Mouse (Mus musculus) embryo, embryonic 9.5 days (tissue): Measurements from ENCODE around the gene Dguok.
A peak's percentile ranks its signal among the peaks of the same experiment; 100 is the strongest.

Source experiments
- DNase-seq: peaks from one replicate; pipeline ENCODE4 v3.0.0-alpha.2; 2017; ENCODE audit errors: extremely low spot score

The Dguok gene

DNA sequence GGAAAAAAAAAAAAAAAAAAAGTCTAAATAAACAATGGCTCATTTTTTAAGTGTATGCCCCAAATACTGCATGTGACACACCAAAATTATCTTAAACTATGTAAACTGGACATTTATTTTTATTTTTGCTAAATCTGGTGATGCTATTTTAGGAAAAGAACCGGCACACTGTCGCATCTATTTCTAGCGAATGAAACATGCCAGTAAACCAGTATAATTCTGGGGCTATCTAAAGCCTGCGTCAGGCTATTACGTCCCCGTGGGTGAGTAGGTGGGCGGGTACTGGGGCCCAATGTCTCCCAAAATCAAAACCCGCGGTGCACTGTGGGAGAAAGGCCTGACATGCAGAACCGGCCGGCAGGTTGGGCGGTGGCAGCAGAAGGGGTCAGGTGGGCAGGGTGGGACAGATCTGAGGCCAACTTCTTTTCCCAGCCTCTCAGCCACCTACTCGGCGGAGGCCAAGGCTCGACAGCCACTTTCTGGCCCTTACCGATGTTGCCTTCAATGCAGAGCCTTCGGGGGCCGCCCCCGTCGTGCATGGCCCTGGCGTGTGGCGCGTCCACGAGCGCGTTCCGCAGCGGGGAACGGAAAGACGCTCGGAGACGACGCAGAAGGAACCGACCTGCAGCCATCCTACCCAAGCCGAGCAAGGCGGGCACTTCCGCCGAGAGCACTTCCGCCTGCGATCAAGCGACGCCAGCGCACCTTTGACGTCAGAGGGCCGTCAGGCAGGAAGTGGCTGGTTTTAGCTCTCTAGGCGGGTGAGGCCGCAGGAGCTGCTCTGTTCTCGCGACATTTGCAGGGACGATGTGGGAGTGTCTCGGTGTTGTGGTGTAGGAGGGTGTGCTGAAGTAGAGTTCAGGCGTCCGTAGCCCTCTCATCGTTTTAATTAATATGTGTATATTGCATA, at the start of gene Dguok:
Gene Dguok (minus strand): TSS at position 712 of the 910 bp plus-strand sequence.
- DNase-seq = peak; percentile 96

DNA sequence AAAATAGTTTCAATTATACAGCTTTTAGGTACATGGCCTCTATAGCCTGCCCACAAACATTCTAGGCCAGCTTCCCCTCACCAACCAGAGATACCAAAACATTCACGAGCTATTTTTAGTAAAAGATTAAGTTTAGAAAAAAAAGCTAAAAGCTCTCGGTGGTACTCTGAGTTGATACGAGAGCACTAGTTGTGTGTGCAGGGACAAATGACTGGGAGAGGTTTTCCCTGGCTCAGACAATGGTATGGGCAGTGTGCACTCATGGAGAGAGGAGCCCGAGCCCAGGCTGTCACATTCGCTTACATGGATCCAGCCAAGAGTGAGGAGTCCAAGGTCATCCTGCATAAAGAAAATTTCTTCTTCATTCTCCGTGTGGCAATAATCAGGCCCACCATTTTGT, 49.2 kb upstream of the Dguok start:
- no peak for DNase-seq

DNA sequence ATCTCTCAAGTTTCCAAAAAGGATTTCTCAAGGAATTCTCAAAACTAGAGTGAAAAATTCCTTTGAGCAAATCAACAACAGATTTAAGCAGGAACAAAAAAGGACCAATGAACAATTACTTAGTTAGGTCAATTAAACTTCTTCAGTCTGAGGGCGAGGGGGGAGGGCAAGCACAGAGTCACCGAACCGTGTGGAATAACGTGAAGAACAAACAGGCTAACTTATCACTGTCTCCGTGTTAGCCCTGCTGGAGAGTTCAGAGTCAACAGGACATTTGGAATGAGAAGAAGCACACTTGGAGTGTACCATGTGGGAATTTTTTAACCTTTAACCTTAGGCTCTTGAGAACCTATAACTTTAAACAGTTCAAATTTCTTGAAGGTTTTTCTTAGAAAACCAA, 41.6 kb upstream of the Dguok start:
- DNase-seq = no peak

DNA sequence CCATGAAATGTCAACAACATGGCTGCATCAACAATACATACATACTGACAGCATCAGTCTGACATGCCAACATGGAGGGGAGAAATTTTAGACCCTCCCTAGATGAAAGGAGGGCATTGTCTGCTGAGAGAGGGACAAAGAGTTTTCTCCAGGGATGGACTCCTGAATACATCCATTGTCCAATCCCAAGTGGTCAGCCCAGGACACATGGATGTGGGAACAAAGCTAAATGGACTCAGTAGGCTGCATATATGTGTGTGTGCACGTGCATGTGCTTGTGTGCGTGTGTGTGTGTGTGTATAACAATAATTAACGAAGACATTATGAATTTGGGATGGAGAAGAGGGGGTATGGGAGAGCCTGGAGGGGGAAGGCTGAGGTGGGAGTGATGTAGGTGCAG, 39.0 kb upstream of the Dguok start:
- no peak for DNase-seq

DNA sequence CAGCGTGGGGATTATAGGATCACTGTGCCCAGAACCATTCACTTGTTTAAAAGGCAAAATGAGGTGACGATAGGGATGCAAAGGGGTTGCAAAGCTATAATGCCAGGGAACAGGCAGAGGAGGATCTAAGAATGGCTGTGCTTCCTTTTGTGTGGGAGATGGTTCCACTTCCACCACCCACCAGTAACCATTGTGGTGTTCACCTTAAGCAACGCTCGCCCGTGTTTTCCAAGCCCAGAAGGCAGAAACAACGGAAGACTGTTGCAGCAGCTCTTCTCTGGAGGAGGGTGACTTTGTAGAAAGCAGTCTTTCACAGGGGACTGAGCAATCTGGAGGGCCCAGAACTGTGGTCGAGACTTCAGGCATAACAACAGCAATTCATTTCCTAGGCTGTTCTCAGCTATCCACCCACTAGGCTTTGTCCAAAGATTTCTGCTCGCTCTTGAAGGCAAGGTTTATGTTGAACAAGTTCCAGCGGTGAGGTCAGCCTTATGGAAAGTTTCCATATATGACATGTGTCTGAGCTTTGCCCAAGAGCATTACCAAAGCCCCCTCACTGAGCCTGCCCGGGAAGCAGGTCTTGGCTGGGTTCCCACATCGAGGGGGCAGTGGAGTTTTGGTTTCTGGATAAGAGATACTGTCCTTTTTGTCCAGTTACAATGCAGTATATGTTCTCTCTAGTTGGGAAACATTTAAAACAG, 35.1 kb upstream of the Dguok start:
- no peak for DNase-seq

DNA sequence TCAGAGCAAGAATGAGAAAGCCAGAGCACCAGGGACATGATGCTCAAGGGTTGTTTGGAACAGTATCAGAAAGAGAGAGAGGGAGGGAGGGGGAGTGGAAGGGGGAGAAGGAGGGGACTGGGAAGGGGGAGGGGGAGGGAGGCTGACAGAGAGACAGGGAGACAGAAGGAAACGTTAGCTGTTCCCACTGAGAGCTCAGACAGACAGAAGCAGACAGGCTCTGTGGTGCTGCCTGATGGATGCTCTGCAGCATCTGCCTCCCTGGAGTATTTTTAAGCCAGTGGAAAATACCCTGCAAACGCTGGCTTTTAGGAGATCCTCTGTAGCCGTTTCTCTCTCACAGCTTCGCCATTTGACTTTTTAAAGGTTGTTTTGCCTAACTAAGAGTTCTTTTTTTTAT, 33.2 kb upstream of the Dguok start:
- DNase-seq = no peak

DNA sequence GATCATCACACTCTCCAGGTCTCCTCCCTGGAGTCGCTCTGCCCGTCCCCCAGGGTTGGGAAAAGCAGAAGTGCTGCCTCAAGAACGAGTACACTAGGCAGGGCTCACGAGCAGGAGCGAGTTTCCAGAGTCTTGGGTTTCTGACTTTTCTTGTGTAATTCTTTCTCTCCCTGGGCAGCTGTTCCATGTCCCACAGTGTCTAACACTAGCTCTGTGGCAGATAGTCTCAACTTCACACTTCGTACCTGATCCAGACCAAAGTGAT, 30.0 kb upstream of the Dguok start:
- DNase-seq = no peak

DNA sequence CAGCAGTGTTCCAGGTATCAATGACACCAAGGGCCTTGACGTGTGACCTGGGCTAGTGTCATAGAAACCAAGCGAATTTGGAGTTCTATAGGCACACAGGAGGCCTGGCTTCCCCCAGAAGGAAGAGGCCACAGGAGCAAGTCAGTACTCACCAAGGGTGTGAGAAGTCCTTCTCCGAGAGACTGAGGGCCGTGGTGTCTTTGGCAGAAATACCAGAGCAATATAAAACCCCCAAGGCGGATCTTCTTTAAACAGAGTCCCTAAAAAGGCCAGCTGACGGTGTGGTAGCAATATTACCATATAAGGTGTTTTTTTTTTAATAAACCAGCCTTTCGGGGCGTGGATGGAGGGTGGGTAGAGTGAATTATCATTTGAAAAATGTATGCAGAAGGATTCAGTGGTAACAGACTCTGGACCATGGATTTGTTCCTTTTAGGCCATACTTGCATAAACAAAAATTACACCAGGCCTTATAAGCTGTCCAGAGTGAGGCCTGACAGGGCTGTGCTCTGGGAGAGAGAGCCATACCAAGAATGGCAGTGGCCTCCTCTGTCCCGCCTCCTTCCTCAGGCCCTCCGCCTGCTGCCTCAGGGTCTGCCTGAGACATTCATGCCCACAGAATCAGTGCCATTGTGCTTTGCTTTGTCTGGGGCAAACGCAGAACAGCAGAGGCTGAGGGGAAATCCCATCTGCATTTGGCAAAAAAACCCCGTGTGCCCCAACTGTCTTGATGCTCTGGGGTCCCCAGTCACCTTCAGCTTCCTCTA, 29.4 kb upstream of the Dguok start, which contains the start of gene Actg2:
Gene Actg2 (minus strand): TSS at position 238 of the 767 bp plus-strand sequence.
- no peak for DNase-seq

DNA sequence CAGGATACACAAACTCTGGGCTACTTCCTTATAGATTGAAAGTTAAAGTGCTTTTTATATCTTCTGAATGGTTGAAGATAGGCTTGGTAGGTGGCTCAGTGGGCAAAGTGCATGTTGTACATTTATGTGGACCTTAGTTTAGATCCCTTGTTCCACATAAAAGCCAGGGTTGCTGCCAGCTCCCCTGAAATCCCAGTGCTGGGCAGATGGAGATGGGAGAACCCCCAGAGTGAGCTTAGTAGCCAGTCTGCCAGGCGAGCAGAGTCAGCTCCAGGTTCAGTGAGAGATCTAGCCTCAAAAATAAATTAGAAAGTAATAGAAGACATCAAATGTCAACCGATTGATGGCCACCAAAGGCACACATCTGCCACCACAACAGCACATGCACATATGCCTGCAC, 25.8 kb upstream of the Dguok start:
- DNase-seq = no peak

DNA sequence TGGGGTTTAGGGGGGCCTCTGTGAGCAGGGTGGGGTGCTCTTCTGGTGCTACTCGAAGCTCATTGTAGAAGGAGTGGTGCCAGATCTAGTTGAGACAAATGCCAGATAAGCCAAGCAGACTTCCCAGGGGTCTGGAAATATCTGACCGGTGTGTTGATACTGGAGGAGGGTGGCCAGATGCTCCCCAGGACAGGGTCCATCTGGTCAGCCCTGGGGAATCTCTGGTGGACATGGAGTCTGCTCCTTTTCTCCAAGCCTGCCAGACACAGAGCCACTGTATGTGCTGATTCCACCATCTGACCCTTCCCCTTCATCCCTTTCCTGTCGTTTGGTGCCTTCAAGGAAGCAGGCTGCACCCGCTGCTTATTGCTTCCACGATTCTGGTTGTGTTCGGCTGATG, 16.4 kb upstream of the Dguok start:
- no peak for DNase-seq

DNA sequence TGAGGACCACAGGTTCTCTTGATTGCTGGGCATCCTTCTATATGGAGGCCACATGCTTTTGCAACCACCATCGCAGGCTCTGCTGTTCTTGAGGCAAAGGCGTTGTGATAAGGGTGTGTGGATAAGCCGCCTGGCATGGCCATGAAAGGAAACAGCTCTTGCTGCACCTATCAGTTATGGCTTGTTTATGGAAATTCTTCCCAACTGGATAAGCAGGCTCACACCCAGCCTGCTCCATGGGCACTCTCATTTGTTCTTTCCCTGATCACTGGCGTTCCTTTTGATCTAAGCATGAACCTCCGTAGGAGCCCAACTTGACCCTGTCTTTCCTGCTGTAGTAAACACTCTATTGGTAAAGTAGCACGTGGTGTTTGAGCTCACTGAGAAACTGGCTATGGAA, 15.0 kb upstream of the Dguok start:
- DNase-seq = no peak

DNA sequence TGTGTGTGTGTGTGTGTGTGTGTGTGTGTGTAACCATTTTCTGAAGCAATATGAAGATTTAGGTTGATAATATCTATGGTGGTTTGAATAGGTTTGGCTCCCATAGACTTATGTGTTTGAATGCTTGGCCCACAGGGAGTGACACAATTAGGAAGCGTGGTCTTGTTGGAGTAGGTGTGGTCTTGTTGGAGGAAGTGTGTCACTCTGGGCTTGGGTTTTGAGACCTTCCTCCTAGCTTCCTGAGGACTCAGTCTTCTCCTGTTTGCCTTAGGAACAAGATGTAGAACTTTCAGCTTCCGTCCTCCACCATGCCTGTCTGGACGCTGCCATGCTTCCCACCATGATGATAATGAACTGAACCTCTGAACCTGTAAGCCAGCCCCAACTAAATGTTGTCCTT, 11.9 kb upstream of the Dguok start:
- no peak for DNase-seq

DNA sequence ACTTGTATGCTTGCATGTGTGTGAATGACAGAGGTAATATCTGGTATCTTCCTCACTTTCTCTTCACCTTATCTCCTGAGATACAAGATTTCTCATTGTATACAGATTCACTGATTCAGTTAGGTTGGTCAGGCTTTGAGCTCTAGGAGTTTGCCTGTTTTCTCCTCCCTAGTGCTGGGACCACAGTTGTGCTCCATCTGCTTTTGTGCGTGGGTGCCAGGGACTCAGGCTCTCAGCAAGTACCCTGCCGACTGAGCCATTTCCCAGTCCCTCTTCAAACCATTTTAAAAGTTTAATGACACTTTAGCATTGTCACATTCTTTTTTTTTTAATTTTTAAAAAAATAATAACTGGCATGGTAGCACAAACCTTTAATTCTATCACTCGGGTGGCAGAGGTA, 8.4 kb upstream of the Dguok start:
- no peak for DNase-seq

DNA sequence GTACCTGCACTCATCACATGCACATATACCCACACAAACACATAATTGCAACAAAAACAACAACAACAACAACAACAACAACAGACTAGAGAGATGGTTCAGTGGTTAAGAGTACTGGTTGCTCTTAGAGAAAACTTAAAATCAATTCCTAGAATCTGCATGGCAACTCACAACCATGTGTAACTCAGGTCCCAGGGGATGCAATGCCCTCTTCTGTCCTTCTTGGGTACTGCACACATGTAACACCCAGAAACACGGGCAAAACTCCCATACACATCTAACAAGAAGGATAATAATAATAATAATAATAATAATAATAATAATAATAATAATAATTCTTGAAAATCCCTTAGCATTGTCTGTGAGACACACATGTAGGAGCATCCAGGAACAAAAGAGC, 5.7 kb upstream of the Dguok start:
- DNase-seq = peak; percentile 50

DNA sequence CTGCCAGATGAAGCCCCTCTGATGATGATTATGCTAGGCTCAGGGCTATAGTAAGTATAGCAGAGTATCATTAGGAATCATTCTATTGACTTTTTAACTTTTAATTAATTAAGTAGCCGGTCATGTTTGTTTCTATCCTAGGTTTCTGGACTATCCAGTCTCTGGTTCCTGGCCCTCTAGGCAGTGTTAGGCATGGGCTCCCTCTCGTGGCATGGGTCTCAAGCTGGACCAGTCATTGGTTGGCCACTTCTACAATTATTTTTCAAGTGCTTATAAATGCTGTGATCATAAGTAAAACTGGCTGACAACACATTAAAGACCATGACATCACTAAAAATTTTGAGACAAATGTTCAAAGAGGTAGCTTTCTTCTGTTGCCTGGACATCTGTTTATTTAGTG, 3.4 kb upstream of the Dguok start:
- no peak for DNase-seq

DNA sequence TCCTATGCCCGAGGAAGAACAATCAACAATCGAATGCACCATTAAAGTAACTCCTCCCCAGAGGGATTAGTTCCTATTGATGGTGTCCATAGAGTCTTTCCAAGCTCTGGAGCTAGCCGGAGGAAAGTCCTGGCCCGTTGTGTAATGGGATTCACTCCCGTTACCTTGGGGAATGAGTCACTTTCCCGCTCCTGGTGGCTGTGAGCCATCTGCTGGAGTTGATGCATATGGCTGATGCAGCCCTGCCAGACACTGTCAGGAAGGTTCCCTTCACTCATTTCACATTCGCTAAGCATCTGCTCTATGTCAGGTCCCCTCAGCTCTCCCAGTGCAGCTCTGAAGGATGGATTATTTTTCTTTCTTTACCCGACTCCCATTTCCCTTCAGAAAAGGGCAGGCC, 2.7 kb upstream of the Dguok start:
- DNase-seq = no peak

DNA sequence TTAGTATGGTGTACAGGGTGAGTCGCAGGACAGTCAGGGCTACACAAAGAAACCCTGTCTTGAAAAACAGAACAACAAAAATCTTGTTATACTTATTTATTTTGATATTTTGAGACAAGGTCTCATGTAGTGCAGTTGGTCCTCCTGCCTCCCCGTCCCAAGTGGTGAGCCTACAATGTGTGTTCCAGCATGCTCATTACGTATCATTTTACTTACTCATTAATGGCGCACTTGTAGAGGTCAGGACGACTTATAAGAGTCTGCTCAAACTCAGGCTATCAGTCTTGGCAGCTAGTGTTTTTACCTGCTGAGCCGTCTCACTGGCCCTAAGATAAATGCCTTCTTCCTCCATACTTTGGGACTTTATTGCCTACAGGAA, 388 bp upstream of the Dguok start:
- DNase-seq = no peak

DNA sequence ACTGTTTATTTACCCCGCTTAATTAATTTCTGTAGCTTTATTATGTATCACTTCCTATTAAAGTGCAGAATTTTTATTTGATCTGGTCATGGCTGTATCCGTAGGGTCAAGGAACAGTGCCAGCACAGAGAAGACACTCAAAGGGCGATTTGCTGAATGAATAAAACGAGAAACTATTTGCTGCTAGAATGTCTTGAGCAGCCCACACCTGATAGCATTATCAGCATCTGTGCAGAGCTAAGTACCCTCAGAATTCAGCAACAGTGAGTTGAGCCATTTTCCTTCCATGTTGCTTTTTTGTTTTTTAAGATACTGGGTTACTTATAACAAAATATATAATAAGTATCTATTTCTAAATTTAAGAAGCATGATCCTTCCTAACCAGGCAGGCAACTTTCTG, 1.2 kb downstream of the Dguok start:
- no peak for DNase-seq

DNA sequence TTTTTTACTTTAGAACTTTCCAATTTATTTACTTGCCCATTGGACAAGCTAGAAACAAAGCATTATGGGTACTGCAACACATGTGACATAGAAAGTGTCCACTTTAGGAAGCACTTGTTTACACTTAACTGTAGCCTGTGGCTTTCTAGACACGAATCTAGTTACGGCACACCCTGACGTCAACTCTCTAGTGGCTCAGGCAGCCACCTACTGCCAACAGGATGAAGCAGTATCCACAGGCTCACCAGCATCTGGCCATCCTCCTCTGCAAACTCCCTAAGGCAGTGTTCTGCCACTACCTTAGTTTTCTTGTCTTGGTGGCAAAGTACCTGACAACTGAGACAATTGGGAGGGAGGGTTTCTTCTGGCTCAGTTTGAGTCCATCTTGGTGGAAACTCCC, 3.4 kb downstream of the Dguok start:
- DNase-seq = no peak

DNA sequence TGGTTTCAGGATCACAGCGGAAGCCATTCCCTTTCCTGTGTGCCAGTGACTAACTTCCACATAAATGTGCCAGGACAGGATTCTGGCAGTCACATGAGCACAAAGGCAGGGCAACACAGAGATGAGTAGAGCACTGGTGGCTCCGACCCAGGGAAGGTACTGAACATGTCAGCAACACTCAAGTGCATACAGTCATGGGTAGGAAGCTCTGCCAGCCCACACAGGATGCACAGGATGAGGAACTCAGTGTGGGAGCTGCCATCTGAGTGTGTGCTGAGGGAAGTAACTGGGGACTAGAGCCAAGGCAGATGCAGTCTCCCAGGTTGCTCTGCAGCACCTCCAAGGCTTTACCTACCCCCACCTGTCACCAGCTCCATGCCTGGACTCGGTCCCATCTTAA, 4.1 kb downstream of the Dguok start:
- DNase-seq = no peak

DNA sequence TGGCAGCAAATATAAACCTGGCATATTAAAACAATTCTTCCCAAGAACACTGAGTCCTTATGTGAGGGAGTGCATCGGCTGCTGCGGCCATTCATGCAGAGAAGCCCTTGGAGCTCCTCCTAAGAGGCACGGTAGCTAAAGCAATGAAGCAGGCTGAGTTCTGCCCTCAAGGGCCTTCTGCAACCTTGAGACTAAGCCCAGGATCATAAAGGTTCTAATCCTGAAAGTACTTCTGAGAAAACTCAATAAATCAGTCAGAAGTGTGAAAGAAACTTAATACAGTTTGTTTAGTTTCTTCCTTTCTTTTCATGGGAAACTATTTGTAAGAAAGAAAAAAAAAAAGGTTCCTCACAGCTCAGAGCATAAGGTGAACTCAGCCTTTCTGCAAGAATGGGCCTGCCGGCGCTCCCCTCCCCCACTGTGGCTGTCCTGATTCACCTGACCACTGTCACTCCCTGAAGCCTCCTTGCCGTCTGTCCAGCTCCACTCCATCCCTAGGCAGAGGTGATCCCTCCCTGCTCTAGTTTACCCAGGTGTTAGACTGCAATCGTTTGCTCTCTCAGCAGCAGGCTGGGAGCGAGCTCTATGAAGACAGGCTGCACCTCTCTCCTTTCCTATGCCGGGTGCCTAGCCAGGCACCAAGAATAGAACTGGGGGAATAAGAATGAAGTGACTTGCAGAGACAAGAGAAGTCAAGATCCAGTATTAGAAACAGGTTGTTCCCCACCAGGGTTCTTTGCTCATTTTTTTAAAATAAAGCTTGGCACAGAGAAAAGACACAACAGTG, 5.1 kb downstream of the Dguok start:
- DNase-seq = no peak

DNA sequence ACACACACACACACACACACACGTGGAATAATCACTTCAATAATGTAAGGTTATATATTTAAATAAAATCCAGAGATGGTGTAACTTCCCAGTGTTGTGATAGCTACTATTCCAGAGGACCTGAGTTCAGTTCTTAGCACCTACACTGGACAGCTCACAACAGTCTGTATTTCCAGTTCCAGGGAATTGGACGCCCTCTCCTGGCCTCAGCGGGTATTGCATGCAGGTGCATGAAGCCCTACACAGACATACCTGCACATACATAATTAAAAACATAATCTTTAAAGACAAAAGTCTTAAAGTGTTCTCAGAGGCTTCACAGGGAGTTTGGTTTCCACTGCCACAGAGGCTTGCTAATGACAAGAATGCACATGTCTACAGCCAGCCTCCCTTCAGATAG, 6.3 kb downstream of the Dguok start:
- no peak for DNase-seq
